Mouse (Mus musculus) erythroblast, embryonic 14.5 days (primary cell): ENCODE measurements around the gene Crp. TPM values are rescaled to one million over a fixed set of nuclear protein-coding genes. Genes with fewer than 3 reads are reported as not detected.

Experiments
- H3K27me3 ChIP-seq: 2 replicates; pipeline ENCODE4 v1.6.1; 2012; ENCODE audit warnings: inconsistent platforms; ENCODE audit not compliant: control insufficient read depth
- H3K36me3 ChIP-seq: 2 replicates; pipeline ENCODE4 v1.6.1; 2012; ENCODE audit warnings: mild to moderate bottlenecking, inconsistent platforms; ENCODE audit not compliant: control insufficient read depth
- H3K4me1 ChIP-seq: 2 replicates; pipeline ENCODE4 v1.6.1; 2012; ENCODE audit warnings: inconsistent platforms; ENCODE audit not compliant: control insufficient read depth
- H3K4me3 ChIP-seq: replicated peaks from 2 replicates; pipeline ENCODE3; 2012; ENCODE audit warnings: moderate library complexity, mild to moderate bottlenecking, inconsistent platforms
- H3K9me3 ChIP-seq: 2 replicates; pipeline ENCODE4 v1.6.1; 2012; ENCODE audit warnings: low read length, inconsistent platforms, mixed read lengths; ENCODE audit not compliant: control insufficient read depth
- GATA1 ChIP-seq: IDR thresholded peaks from 2 replicates; pipeline ENCODE4 v1.6.1; 2012; ENCODE audit warnings: low read length, inconsistent platforms, mixed read lengths
- TAL1 ChIP-seq: IDR thresholded peaks from 3 replicates; pipeline ENCODE4 v1.6.1; 2012; ENCODE audit warnings: low read length, inconsistent platforms, mixed read lengths
- polyA plus RNA-seq: library from polyadenylated mRNA; stranded (reverse); fragments of >175 nt; gene quantifications from 2 replicates; pipeline ENCODE4 v1.2.3, GENCODE M21; 2012

The Crp gene
- polyA plus RNA-seq, 1 experiment: not detected

DNA sequence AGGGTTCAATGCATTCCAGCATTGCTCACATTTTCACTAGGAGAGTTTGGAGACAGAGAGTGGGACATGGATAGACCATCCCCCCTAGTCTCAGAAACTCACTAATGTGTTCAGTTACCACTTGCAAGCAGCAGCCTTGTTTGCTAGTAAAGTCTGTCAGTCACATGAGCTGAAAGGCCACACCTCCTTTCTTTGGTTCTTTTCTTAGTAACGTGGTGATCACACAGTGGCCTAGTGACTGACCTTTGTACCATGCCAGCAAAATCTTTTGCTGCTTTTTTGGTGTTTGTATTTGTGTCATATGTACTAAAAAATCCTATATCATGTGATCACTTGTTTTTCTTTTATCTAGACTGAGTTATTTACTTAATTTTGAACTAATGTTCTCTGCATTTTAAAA is 88.0 kb downstream of the Crp start:
- Histone ChIP-seq H3K4me3 (no peak overlapping the region), H3K27me3 (no peaks in the 10 kb centered on the region), H3K36me3 (no peaks in the 10 kb centered on the region), H3K9me3 (peaks cover 2% of the 10 kb centered on the region; the same call in 1 of the 2 replicates), H3K4me1 (no peaks in the 10 kb centered on the region)
- TF ChIP-seq TAL1: no peak
- no peak for TF ChIP-seq GATA1

DNA sequence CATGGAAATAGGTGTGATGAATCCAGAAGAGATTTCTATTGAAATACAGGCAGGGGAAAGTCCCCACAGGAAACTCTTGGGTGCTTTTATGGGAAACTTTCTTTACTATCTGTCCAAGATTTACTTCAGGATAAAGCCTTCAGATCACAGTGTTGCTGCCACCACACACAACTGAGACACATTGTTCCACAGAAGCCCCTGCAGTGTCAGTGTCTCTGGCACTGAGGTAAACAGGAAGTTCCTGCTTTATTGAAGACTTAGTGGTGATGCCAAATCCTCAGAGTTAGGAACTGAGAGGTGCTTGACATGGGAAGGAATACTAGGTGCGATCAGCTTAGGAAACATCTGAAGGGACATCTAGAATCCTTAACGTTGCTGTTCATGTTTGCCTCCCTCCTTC is 131.1 kb downstream of the Crp start:
- Histone ChIP-seq H3K9me3 (peaks cover 3% of the 10 kb centered on the region; the same call in 1 of the 2 replicates), H3K27me3 (no peaks in the 10 kb centered on the region), H3K36me3 (no peaks in the 10 kb centered on the region), H3K4me1 (no peaks in the 10 kb centered on the region), H3K4me3 (no peak overlapping the region)
- TF ChIP-seq GATA1 (no peak), TAL1 (no peak)

DNA sequence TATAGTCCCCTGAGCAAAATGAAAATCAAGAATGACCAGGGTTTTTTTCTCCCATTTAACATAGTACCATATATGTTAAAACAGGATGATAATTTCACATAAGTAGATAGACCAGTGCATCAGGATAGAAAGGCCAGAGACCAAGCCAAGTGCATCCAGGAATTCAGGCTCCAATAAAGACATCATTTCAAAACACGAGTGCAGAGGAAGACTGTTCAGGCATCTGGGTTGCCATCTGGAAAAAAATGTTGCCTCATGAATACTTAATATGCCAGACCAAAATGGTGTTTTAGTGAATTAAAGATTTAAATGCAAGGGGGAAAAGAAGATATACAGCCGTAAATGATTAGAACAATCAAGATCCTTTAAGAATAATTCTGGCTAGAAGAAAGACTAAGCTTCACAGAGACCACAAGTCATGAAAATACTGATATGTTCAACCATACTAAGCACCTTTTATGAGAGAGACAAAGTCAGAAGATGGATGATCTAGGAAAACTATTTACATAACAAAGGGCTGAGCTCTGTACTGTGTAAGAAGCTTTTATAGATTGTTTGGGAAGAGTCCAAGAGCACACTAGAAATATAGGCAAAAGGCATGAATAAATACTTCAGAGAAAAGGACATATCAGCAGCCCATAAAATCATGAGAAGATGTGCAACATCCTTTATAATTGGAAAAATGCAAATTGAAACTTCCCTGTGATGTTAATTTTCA is 149.3 kb downstream of the Crp start:
- no peaks in the 10 kb centered on the region for H3K27me3 ChIP-seq
- peaks cover 5% of the 10 kb centered on the region; the same call in 1 of the 2 replicates for H3K9me3 ChIP-seq
- no peak overlapping the region for H3K4me3 ChIP-seq
- H3K36me3 ChIP-seq: no peaks in the 10 kb centered on the region
- TF ChIP-seq TAL1 (no peak), GATA1 (no peak)
- H3K4me1 ChIP-seq: no peaks in the 10 kb centered on the region

- Histone ChIP-seq H3K36me3 (no peaks in the 10 kb centered on the region), H3K9me3 (peaks cover 5% of the 10 kb centered on the region; the same call in 1 of the 2 replicates), H3K4me3 (no peak overlapping the region), H3K27me3 (no peaks in the 10 kb centered on the region), H3K4me1 (no peaks in the 10 kb centered on the region)
- no peak for TF ChIP-seq GATA1
- TF ChIP-seq TAL1: no peak
Measured at GRCm38 (mm10) chr1:172848171-172848570, 150.3 kb downstream of the Crp start.

- Histone ChIP-seq H3K4me1 (no peaks in the 10 kb centered on the region), H3K4me3 (no peak overlapping the region), H3K36me3 (no peaks in the 10 kb centered on the region), H3K27me3 (no peaks in the 10 kb centered on the region), H3K9me3 (peaks cover 6% of the 10 kb centered on the region)
- TF ChIP-seq GATA1 (no peak), TAL1 (no peak)
Measured at GRCm38 (mm10) chr1:172875265-172875664, 177.4 kb downstream of the Crp start.

DNA sequence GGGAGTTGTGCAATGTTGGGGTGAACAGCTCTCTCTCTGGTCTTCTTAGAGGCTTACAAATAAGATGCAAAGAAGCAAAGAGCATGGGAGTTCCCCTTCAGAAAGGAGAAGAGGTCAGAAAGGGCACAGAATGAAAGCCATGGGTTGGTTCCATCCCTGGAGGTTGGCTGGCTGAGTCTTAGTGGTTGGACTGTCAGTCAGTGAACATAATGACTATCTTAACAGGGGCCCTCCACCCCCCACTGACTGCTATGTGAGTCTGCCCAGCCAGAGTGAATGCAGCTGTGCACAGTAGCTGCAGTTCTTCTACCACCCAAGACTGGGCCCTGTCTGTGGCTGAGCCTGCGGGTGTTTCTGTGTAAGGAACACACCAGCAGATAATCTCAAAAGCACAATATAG is 178.8 kb downstream of the Crp start:
- H3K36me3 ChIP-seq: no peaks in the 10 kb centered on the region
- H3K27me3 ChIP-seq: no peaks in the 10 kb centered on the region
- no peaks in the 10 kb centered on the region for H3K4me1 ChIP-seq
- H3K9me3 ChIP-seq: peaks cover 3% of the 10 kb centered on the region; the same call in 1 of the 2 replicates
- TF ChIP-seq GATA1 (no peak), TAL1 (no peak)
- H3K4me3 ChIP-seq: no peak overlapping the region

Other genes starting within 250 kb of the Crp start
- gene Slamf9, start 222.7 kb upstream of the Crp start, polyA plus RNA-seq: not detected in 2 replicates
- not detected in 2 replicates for gene Igsf9, start 216.3 kb upstream of the Crp start, polyA plus RNA-seq
- gene Tagln2, start 198.0 kb upstream of the Crp start, polyA plus RNA-seq: 2.6 and 2.9 TPM in 2 replicates
- 0.02 TPM in 1 of 2 replicates, not detected in the other for gene Cfap45, start 177.3 kb upstream of the Crp start, polyA plus RNA-seq
- gene Vsig8, start 142.1 kb upstream of the Crp start, polyA plus RNA-seq: not detected in 2 replicates
- gene Slamf8, start 107.5 kb upstream of the Crp start, polyA plus RNA-seq: not detected in 2 replicates
- not detected in 2 replicates for gene Fcrl6, start 95.5 kb upstream of the Crp start, polyA plus RNA-seq
- gene Dusp23, start 65.1 kb upstream of the Crp start, polyA plus RNA-seq: 0.04 TPM in 1 of 2 replicates, not detected in the other
- not detected in 2 replicates for gene Apcs, start 197.0 kb downstream of the Crp start, polyA plus RNA-seq